Mouse (Mus musculus) MEL (cell line): ENCODE measurements around the gene Camkk2.

Source experiments
- CHD1 ChIP-seq: IDR thresholded peaks from 2 replicates; pipeline ENCODE4 v1.6.1; 2012; ENCODE audit warnings: low read depth, mild to moderate bottlenecking, inconsistent platforms, low read length, improper control_type of control experiment
- CHD2 ChIP-seq: IDR thresholded peaks from 2 replicates; pipeline ENCODE4 v1.6.1; 2011; ENCODE audit warnings: low read length, improper control_type of control experiment
- CTCF ChIP-seq, 3 experiments: IDR thresholded peaks in 2 of 3; conservative IDR thresholded peaks in 1 of 3; 2 replicates each; pipeline ENCODE4 v1.5.1; 2011 to 2012; ENCODE audit warnings: low read length in 3 of 3, low read depth in 2 of 3, mild to moderate bottlenecking in 2 of 3, improper control_type of control experiment in 1 of 3, inconsistent platforms in 1 of 3, mixed read lengths in 1 of 3, moderate library complexity in 1 of 3; ENCODE audit not compliant: control insufficient read depth in 1 of 3, insufficient read depth in 1 of 3, poor library complexity in 1 of 3, severe bottlenecking in 1 of 3
- E2F4 ChIP-seq: IDR thresholded peaks from 2 replicates; pipeline ENCODE4 v1.6.1; 2011; ENCODE audit warnings: low read depth, low read length, improper control_type of control experiment, borderline replicate concordance
- EP300 ChIP-seq, 2 experiments: IDR thresholded peaks; 2 replicates each; pipeline ENCODE4 v1.6.1; 2011; ENCODE audit warnings: improper control_type of control experiment in 2 of 2, low read length in 2 of 2, low read depth in 1 of 2, mild to moderate bottlenecking in 1 of 2
- GATA1 ChIP-seq: IDR thresholded peaks from 2 replicates; pipeline ENCODE4 v1.6.1; 2011; ENCODE audit warnings: low read depth, low read length, improper control_type of control experiment
- MEF2A ChIP-seq: IDR thresholded peaks from 2 replicates; pipeline ENCODE4 v1.6.1; 2014; ENCODE audit warnings: low read depth, mild to moderate bottlenecking, inconsistent platforms, low read length, improper control_type of control experiment; ENCODE audit not compliant: poor library complexity, insufficient replicate concordance, severe bottlenecking; ENCODE audit errors: extremely low read depth
- MYB ChIP-seq: IDR thresholded peaks from 2 replicates; pipeline ENCODE4 v1.6.1; 2011; ENCODE audit warnings: mild to moderate bottlenecking, low read depth, low read length, improper control_type of control experiment
- POLR2A ChIP-seq, 2 experiments: IDR thresholded peaks; 2 replicates each; pipeline ENCODE4 v1.6.1; 2011 to 2012; ENCODE audit warnings: low read length in 2 of 2, mild to moderate bottlenecking in 2 of 2, control low read depth in 1 of 2, improper control_type of control experiment in 1 of 2, low read depth in 1 of 2, moderate library complexity in 1 of 2; ENCODE audit not compliant: control insufficient read depth in 1 of 2, insufficient read depth in 1 of 2, poor library complexity in 1 of 2
- POLR2AphosphoS2 ChIP-seq: IDR thresholded peaks from 2 replicates; pipeline ENCODE4 v1.6.1; 2011; ENCODE audit warnings: low read length, improper control_type of control experiment
- SIN3A ChIP-seq: IDR thresholded peaks from 2 replicates; pipeline ENCODE4 v1.6.1; 2012; ENCODE audit warnings: low read length, improper control_type of control experiment, inconsistent platforms
- TCF12 ChIP-seq: IDR thresholded peaks from 2 replicates; pipeline ENCODE4 v1.6.1; 2014; ENCODE audit warnings: low read depth, mild to moderate bottlenecking, inconsistent platforms, low read length, improper control_type of control experiment, moderate library complexity
- USF2 ChIP-seq, 2 experiments: IDR thresholded peaks; 2 replicates each; pipeline ENCODE4 v1.6.1; 2011 to 2012; ENCODE audit warnings: improper control_type of control experiment in 2 of 2, low read length in 2 of 2, borderline replicate concordance in 1 of 2, inconsistent platforms in 1 of 2, low read depth in 1 of 2, mild to moderate bottlenecking in 1 of 2; ENCODE audit not compliant: insufficient read depth in 1 of 2

GRCm38 (mm10) chr5:122756144-122756543, 23.1 kb downstream of the Camkk2 start:
- TF ChIP-seq MEF2A (no peak), POLR2A (IDR thresholded peaks at IDR 0.05; ENCODE audit: control insufficient read depth in 1 of 2, insufficient read depth in 1 of 2, low read depth in 1 of 2, low read length in 2 of 2, poor library complexity in 1 of 2) (no peak), EP300 (IDR thresholded peaks at IDR 0.05; ENCODE audit: low read depth in 1 of 2, low read length in 2 of 2) (no peak), CHD2 (no peak), MYB (no peak), USF2 (IDR thresholded peaks at IDR 0.05; ENCODE audit: borderline replicate concordance in 1 of 2, insufficient read depth in 1 of 2, low read depth in 1 of 2, low read length in 2 of 2) (no peak), CTCF (IDR thresholded peaks at IDR 0.05 in 2 of 3, conservative IDR thresholded peaks at IDR 0.05 in 1 of 3; ENCODE audit: control insufficient read depth in 1 of 3, insufficient read depth in 1 of 3, low read depth in 2 of 3, low read length in 3 of 3, poor library complexity in 1 of 3, severe bottlenecking in 1 of 3) (no peak), SIN3A (no peak), POLR2AphosphoS2 (no peak), TCF12 (no peak), E2F4 (no peak), GATA1 (no peak), CHD1 (no peak)
